Mouse (Mus musculus) adrenal gland, adult 18-20 months (tissue): ENCODE measurements around the gene Krtap8-1. TPM values are rescaled to one million over a fixed set of nuclear protein-coding genes. Genes with fewer than 3 reads are reported as not detected.
A peak's percentile ranks its signal among the peaks of the same experiment; 100 is the strongest.

Experiments
- DNase-seq, 2 experiments: peaks; one replicate each; pipeline ENCODE4 v3.0.0; 2021 to 2022; ENCODE audit warnings: low spot score in 2 of 2
- long read RNA-seq, 2 experiments: library from polyadenylated mRNA; stranded (forward); transcript quantifications; one replicate each; pipeline ENCODE4 v2.0.0; 2021
- total RNA-seq, 2 experiments: library from RNA; stranded (reverse); gene quantifications; 1 replicate in 1 of 2; 2 replicates in 1 of 2; pipeline ENCODE4 v1.2.3; 2021

Gene Krtap8-1
- total RNA-seq: not detected
- long read RNA-seq, experiment 1: 0 reads
- long read RNA-seq, experiment 2: 0 reads

DNA sequence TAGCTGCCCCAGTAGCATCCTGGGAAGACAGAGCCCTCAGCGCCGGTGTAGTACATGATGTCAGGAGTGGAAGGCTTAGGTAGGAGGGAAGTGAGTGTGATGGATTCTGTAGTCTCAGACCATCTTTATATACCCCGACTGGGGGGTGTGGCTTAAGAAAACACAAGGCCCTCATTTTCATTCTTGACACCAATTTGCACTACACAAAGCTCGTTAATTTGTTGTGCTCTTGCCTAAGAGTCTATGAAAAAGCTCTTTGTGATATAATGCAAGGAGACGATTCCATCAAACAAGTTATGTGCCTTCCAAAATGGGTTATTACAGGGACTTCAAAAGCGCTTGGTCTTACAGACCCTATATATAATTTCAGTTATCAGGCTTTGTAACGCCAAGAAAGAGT, at the start of gene Krtap8-1:
TSS of gene Krtap8-1 (minus strand) at position 101 of the 400 bp plus-strand sequence.
- DNase-seq: no peak

DNA sequence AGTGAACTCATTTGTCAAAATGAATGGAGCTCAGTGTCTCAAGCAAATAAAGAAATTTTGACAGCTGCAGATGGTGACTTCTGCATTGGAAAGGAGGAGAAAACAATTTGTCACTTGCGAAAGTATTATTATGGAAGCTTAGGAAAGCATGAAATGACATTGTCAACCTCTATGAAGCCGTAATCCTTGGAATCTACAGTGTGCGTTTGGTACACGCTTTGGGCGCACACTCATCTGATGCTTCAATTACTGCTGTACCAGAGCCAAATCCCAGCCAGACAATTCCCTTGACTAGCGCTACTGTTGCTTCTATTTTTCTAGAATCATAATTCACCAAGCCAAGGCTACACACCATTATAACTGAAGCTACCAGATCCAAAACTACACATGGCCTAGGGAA, 49.6 kb upstream of the Krtap8-1 start:
- DNase-seq: no peak

DNA sequence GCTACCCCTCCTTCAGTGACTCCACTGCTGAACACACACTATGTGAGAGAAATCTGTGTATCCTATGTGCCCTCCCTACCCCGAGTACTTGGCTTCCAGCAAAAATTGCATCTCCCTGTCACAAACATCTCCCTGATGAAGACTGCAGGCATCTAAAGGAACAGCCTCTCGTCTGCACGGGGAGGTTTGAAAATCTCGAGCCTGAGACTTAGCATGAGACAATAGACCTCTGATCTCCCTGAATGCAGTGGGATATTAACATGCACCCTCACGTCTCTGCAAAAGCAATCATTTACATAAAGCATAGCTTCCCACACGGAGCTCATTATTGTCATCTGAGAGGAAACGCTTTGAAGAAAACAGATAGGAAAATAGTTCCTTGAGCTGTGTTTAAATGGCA, 42.8 kb upstream of the Krtap8-1 start:
- DNase-seq: no peak

DNA sequence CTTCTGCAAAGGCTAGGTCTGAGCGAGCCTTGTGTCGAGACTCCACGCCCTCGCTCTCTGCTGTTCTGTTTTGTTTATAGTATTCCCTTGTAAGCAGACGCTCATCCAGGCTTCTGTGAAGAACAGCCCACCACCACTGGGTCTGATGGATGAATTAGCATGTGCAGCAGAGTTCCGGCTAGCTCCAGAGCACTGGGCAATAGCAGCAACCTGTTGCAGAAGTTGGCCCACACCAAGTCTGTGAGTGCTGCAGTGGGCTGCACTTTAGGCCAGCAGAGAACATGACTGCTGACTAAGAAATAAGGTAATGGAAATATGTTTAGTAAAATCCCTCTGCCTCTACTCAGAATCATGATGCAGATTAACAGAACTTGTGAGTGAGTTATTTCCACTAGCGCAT, 42.1 kb upstream of the Krtap8-1 start:
- DNase-seq: no peak

DNA sequence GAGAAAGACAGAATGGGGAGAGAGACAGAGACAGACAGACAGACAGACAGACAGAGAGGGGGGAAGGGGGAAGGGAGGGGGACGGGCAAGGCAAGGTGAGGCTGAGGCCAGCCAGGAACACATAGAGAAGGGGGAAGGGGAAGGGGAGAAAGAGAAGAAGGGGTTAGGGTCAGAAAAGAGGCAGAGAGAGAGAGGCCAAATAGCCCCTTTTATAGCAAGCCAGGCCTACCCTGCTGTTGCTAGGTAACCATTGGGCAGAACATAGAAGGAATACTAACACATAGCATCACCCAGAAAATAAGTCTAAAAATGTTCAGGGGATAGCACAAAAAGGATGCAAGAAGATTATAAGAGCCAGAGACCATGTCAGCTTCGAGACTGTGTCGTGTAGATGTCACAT, 40.6 kb upstream of the Krtap8-1 start:
- DNase-seq: no peak

DNA sequence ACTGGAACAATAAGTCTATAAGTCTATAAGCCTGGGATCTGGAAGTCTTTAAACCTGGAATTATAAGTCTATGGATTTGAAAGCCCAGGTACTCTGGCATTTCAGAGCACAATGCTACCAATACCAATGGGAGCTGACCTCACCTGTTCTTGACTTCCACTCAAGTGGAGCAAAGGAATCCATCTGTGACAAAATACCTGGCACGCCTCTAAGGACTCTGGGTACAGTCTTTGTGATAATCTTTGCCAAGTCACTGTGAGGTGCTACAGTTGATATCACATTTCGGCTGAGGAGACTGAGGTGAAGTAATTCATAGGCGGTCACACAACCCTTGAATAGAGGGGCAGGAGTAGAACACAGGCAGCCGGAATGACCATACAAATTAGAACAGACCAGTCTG, 33.2 kb upstream of the Krtap8-1 start:
- DNase-seq: no peak

DNA sequence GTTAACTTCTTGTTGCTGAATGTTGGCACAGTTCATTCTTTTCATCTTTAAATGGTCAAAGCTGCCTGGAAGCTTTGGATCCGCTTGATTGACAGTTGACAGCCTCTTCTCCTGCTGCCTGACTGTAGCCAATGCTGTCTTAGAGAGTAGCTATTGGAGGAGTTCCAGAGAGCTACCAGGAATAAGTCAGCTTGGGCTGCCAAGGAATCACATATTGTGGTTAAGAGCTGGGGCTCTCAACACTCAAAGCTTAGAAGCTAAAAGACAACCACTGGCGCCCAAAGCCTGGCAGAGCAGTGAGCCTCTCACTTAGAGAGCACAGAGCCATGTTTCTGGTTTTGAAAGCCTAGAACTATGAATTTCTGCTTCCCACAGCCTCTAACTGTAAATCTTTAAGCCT, 32.8 kb upstream of the Krtap8-1 start:
- no peak for DNase-seq

DNA sequence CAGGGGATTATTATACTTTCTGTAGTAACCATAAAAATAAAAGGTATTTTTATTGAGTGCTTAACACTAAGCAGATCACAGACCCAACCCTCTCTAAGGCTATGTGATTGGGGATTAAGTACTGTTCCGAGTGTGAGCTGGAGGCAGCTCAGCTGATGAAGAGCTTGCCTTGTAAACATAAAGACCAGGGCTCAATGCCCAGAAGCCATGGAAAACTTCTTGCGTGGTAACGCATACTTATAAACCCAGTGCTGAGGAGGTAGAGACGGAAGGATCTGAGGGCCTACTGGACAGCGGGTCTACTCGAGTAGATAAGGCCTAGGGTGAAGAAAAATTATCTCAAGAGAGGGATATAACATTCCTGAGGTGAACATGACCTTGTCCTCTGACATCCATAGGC, 32.3 kb upstream of the Krtap8-1 start:
- no peak for DNase-seq

DNA sequence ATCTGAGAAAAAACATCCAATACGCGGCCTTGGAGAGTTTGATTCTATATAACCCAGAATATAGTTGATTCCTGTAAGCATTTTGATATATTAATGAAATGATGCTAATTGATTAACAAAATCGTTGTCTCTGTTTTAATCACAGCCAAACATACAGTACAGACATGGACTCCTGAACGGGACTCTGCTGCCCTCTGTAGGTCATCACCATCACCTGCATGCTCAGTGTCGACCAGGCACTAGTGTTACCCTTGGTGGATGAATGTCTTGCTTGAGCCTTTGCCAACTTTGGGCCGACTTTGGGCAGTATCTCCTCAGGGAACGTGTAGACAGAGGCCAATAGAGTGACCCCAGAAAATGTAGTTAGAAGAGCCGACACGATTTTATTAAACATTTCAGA, 29.9 kb upstream of the Krtap8-1 start:
- peak; percentile 50 to 61 for DNase-seq

DNA sequence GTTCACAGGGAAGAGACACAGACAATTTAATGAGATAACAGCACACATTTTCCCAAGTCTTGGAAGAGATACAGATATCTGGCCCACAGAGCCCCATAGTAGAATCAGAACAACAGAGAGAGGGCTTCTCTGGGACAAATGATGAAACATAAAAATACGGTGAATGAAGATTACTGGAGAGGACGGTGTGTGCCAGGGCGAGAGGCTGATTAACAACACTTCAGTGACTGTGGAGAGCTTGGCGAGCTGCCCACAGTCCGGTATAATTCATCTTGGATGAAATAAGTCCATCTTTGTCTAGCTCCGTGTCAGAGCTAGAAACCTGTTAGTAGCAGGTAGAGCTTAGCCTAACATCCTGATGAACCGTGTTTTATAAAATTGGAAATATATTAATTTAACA, 25.7 kb upstream of the Krtap8-1 start:
- DNase-seq: no peak

DNA sequence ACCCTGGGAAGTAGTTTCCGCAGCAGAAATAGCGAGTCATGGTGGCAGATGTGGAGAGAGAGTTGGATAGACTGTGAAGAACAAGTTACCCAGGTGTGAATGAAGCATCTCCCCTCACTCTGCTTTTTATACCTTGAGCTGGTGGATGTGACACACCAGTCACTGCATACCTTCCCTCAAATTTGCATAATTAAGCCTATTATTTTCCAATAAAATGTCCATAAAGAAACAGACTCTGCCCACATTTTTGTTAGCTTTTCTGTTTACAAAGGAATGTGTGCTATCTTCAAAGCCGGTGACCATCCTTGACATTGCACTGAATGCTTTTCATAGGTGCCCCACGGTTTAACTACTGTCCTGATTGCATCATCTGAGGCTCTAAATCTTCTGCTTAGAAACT, 20.5 kb upstream of the Krtap8-1 start, which contains the start of gene Krtap7-1:
TSS of gene Krtap7-1 (minus strand) at position 101 of the 400 bp plus-strand sequence.
- DNase-seq: no peak

DNA sequence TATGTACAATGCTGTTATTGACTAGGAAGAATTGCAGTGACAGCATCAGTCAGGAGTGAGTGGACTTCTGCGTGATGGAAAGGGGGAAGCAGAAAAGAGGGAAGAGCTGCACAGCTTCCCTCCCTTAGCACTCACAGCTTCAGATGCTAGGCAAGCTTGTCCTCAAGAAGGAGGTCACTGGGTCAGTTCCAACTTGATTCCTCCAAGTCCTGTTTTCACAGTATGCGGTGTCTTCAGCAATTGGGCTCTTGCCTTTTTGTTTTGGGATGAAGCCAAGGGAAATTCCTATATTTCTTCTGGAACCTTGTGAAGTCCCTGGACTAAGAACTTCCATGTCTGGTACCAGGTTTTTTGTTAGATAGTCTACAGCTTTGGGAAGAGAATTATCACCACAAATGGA, 15.8 kb upstream of the Krtap8-1 start:
- DNase-seq: no peak

DNA sequence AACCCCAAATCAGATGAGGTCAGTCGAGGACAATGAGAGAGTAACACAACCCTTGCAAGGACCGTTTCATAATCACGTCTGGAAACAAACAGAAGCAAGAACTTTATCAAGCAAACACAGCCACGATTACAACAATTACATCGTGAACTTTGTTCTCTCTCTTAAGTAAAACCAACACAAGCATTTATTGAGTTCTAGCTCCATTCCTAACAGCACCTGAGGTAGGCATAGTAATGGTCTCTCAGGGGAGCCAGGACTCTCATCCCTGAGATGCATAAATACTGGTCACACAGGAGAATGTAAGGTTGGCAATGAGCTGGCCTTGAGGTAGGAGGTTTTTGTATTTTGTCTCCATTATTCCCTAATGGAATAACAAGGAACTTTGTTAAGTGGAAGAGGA, 14.1 kb upstream of the Krtap8-1 start:
- DNase-seq: no peak

DNA sequence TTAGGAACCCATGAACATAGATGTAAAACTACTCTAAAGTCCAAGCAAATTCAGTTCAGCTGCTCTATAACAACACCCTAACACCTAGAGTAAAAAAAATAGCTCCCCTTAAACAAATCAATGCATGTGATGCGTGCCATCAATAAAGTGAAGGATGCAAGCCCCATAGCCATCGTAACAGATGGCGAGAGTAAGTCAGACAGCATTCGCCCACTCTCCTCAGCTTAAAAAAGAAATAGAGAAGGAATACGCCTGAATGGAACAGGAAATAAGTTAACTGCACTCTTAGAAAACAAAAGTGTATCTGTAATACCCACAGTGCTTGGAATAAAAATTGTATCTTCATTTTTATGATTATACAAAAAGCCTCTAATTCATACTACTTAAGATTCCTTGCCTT, 9.2 kb upstream of the Krtap8-1 start:
- no peak for DNase-seq

DNA sequence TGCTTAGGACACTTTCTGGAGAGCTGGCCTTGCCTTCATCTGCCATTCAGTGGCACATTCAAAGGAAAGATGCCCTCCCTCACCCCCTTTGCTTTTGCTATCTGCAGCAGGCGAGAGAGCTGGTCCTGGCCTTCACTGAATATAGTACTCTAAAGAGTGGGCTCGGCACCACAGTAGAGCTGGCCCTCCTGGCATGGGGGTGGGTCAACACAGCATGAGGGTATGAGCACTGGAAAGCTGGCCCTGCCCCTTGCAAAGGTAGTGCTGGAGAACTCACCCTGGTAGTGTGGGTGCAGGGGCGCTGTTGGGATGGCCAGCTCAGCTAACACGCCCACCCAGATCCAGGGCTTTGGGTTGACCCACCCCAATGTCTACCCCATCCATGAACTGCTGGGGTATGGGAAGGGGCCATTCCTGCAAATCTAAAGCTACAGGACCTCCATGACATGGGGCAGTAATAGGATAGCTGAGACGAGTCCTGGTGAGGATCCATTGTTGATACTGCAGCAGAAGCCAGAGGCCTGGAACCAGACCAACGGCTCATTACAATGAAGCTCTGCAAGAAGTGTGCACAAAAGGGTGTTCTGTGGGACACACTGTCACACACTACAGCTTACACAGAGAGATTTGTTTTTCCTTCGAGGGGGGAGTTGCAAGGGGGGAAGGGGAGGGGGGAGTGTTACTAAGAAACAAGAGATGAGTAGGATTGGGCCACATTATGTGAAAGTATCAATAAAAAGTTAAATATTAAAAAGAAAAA, 7.8 kb upstream of the Krtap8-1 start:
- DNase-seq: no peak

DNA sequence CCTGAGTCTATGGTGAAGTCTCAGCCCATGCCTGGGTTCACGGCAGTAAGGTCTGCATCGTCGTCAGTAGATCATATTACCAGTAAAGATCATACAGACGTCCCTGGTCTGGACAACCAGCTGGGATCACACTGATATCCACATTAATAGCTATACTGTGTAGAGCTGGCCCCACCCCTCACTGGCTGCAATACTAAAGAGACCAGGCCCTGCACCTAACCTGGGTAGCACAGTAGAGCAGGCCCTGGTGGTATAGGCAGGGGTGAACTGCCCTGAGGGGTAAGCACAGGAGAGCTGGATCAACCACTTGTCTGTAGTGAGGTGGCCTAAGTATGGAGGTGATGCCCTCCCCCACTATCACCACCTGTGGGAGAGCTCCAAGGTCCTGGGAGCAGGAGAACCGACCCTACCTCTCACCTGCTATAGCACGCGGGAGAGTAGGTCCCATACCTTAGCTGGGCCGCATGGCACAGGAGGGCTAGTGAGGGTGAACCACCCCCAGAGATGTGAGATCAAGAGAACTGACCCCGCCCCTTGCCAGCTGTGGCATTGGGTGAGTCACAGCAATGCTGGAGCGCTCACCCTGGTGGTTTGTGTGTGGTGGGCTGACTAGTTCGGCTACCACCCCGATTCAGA, 10.0 kb downstream of the Krtap8-1 start:
- DNase-seq: no peak

DNA sequence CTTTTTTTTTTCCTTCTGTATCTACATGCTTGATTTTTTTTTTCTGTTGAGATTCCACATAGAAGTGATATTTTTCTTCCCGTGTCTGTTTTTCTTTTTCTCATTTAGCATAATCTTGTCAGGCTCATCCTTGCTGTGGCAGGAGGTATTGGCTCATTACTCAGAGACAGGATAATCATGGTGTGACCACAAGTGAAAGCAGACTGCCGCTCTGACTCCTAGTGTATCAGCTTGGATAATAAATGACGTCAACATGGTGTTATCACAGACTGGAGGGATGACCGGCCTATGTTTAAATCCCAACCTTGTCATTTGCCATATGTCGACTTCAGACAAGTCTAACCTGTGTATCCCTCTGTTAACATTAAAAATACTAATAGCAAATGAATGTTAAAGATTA, 26.6 kb downstream of the Krtap8-1 start:
- DNase-seq: no peak

Other genes with a start within 250 kb of the Krtap8-1 start
- not detected for gene Krtap21-1, start 84.1 kb downstream of the Krtap8-1 start, total RNA-seq
- not detected for gene Krtap6-2, start 67.8 kb downstream of the Krtap8-1 start, total RNA-seq
- not detected for gene Krtap7-1, start 20.4 kb upstream of the Krtap8-1 start, total RNA-seq
- not detected for gene Krtap11-1, start 83.2 kb upstream of the Krtap8-1 start, total RNA-seq